Mouse (Mus musculus): ENCODE results near the gene Zfp143. TPM values are rescaled to one million over a fixed set of nuclear protein-coding genes. Genes with fewer than 3 reads are reported as not detected.
"Not testable (repeated sequence)": the region's sequence is repeated elsewhere in the genome, so short reads cannot be mapped to it uniquely, and the experiment has no call there.

Gene Zfp143
- total RNA-seq (2015; ENCODE audit: low replicate concordance) (25.2 and 34.6 TPM in 2 replicates), total RNA-seq (2017; ENCODE audit: low replicate concordance) (21.8 and 38.1 TPM in 2 replicates)

DNA sequence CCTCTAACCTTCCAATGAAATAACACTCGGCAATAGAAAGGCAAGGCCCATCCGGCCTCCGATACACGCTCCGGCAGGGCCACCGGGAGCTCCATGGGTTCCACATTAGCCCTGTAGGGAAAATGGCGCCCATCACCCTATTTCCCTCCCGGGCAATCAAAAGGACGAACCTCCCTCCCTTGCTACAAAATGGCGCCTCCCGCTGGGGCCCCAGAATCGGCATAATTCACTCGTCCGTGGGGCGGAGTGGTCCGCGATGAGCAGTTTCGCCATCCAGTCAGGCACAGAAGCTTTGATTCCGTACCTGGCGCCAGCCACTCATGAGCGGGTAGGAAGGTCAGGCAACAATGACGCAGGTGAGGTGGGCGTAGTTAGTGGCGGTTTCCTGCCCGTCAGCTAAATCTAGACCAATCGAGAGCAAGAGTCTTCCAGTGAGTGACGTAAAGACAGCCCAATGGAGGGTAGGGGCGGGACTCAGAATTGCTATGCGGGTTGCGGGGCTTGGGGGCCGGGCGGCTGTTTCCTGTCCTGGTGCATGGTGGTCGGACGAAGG, at the start of gene Zfp143:
Zfp143 (plus strand) TSS at position 19 of the 553 bp plus-strand sequence.
- ATAC-seq (replicated peaks; ENCODE audit: low FRiP score, poor library complexity, severe bottlenecking), result peak; percentile 91

DNA sequence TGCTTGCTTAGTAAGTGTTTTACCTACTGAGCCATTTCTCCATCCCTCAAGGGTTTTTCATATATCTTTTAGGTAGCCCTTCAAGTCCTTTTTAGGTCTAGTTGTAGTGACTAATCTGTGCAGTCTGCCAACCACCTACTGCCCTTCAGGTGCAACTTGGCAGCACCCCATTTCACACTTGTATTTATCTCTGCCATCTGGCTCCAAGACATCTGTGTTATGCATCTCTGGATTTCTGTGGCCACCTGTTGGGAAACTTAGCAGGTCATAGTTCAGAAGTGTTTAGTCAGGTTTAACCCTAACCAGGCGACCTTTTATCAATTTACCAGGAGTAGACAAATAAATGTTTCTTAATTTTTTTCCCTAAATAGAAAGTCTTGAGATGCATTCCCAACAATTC, 49.6 kb upstream of the Zfp143 start:
- no peak for ATAC-seq (replicated peaks; ENCODE audit: low FRiP score, poor library complexity, severe bottlenecking)

DNA sequence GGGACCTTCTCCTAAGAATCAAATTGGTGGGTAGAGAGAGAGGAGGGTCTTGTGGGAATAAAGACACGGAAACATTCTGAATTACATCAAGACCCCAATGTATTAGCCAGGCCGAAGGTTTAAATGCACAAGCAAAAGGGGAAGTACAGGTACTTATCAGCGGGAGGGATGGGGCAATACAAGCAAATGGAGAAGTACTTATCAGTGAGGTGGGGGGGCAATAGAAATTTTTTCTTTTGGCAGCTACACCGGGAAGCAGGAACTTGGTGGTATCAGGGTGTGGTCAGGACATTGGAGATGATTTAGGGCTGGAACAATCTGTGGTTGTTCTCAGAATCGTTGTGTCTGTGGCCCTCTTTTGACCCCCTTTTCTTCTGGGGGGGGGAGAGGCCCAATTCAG, 46.7 kb upstream of the Zfp143 start:
- ATAC-seq (replicated peaks; ENCODE audit: low FRiP score, poor library complexity, severe bottlenecking), result no peak

DNA sequence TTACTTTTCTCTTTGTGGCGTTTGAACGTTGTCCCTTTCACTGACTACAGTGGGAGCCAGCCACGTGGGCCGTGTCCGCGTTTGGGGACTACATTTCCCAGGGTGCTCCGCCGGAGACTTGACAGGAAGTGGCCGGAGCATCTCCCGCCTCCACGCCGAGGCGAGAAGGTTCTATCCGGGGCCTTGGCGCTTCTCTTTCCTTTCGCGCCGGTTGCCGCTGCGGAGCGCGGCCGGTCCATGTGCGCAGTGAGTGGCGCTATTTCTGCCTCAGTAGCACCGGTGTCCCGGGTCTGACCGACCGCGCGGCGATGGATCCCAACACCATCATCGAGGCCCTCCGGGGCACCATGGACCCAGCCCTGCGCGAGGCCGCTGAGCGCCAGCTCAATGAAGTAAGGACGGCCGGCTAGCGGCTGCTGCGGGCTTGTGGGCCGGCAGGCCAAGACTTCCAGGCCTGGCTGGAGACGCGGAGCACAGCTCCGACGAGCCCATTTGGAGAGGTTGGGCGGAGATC, 42.8 kb upstream of the Zfp143 start, which contains the start of gene Ipo7:
Ipo7 (plus strand) TSS at position 158 of the 514 bp plus-strand sequence.
- ATAC-seq (replicated peaks; ENCODE audit: low FRiP score, poor library complexity, severe bottlenecking), result peak; percentile 98

DNA sequence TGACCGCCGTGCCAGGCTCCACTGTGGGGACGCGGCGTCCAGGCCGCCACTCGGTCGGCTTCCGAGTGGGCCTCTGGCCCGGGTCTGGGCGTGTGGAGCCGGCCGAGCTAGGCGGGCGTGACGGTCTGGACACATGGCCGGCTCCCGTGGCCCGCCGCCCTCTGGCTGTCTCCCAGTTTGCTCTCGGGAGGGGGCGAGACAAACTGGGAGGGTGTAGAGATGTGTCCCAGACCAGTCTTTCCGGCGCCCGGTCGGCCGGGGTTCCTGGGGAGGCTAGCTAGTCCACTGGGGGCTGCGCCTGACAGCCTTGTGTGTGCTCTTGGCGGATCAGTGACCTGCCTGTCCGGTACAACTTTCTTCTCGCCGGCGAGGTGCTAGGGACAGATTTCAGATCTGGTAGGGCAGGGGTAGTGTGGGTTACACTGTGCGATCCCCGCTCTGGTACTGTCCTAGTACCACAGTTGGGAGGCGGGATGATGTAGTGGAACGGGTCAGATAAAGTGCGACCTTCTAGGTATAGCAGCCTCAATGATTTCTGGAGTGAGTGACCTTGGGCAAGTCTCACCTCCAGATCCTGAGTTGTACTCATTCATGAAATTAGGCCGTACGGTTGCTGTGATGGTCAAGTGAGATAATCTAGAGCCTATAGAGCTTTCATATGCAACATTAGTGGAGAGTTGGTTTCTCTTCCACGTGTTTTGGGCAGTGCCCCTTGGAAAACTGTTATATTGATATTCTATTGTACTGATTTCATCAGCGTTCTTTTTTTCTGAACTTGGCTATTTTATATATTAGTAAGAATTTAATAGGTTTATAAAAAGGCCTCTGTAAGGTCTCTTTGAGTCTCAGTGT, 42.2 kb upstream of the Zfp143 start:
- ATAC-seq (replicated peaks; ENCODE audit: low FRiP score, poor library complexity, severe bottlenecking), result peak; percentile 58

DNA sequence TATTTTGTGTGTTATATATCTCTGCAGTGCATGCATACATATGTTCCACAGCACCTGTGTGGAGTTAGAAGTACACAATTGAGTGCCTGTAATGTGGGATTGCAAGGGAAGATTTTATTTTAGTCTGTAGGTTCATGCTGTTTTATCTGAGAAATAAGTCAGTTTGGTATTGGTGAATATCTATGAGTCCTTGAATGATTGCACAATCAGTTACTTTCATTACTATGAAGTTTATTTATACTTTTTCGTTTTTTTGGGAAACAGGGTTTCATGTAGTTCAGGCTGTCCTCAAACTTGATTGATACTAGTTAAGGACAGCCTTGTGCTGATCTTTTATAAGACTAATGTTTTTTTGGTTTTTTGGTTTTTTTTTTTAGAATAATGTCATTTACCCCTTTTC, 37.5 kb upstream of the Zfp143 start:
- no peak for ATAC-seq (replicated peaks; ENCODE audit: low FRiP score, poor library complexity, severe bottlenecking)

DNA sequence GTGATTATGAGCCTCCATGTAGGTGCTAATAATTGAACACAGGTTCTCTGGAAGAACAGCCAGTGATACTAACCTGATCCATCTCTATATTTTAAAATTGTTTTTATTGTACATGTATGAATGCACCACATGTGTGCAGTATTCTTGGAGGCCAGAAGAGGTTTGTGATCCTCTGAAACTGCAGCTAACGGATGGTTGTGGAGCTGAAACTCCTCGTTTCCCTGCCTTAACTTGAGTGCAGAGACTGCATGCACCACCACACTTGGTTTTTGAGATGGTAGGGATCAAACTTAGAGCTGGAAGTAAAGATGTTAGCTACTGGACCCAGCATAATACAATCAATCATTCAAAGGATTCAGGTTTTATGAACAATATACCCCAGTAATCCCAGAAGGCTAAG, 34.4 kb upstream of the Zfp143 start:
- no peak for ATAC-seq (replicated peaks; ENCODE audit: low FRiP score, poor library complexity, severe bottlenecking)

DNA sequence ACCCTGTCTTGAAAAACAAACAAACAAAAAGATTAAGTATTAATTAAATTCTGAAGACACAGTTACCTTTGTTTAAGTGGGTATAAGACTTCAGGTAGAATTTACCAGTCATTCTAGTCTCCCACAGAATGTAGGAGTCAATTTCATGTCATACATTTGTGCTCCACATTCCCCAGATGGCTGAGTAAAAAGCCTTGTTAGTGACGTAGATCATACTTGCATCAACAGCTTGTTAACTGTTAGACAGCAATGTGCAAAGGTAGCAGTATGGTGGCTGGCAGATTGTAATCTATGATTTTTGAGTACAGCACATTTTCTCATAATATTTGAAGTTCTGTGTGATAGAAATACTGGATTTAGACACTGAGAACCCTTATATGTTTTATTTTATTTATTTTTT, 32.2 kb upstream of the Zfp143 start:
- ATAC-seq (replicated peaks; ENCODE audit: low FRiP score, poor library complexity, severe bottlenecking), result no peak

DNA sequence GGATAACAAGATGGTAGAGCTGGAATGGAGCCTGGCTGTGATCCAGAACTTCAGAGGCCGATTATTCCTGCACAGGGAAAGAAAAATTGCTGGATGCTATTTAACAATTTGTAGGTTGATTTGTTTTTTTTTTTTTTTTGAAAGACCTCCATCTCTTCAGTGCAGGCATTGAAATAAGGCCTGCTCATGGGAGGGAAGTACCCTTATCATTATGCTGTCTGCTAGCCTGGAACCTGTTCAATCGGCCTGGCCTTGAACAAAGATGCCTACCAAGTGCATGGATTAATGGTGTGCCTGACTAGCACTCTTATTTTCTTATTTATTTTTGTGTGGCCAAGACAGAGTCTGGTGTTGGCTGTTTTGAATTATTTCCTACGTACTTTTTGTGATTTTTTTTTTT, 30.7 kb upstream of the Zfp143 start:
- ATAC-seq (replicated peaks; ENCODE audit: low FRiP score, poor library complexity, severe bottlenecking), result no peak

DNA sequence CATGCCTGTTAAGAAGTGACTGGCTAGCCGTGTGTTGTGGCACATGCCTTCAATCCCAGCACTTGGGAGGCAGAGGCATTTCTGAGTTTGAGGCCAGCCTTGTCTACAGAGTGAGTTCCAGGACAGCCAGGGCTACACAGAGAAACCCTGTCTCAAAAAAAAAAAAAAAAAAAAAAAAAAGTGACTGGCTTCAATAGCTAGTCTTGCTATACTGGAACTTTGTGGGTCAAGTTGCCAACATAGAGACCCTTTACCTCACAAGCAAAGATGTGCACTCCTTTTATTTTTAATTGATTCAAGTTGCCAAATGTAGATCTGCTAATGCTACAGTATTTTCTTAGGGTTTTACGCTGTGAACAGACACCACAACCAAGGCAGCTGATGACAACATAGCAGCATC, 3.3 kb upstream of the Zfp143 start:
- not testable (repeated sequence) for ATAC-seq (replicated peaks; ENCODE audit: low FRiP score, poor library complexity, severe bottlenecking)

DNA sequence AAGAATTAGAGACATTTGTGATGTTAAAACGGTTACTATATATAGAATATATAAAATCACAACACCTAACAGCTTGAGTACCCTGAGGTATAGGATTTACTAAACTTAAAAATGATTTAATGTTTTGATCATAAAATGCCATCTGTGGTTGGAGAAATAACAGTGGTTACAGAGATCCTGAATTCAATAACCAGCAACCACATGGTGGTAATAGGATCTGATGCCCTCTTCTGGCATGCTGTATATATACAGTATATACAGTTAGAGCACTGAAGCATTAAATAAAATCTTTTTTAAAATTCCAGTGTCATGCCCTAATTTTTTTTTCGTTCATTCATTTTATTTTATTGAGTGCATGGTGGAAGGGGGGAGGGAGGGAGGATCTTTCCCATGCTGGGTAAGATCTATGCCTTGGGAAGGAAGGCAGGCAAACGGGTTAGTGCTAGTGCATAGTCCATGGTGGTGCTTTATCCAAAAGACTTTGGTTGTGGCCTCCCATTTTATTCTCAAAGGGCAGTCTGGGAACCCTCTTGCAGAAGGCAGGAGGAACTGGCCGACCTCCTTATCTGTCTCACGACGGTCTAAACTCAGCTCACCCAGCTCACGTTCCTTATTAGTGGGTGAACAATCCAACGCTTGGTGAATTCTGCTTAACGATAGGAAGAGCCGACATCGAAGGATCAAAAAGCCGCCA, 1.8 kb upstream of the Zfp143 start:
- no peak for ATAC-seq (replicated peaks; ENCODE audit: low FRiP score, poor library complexity, severe bottlenecking)

DNA sequence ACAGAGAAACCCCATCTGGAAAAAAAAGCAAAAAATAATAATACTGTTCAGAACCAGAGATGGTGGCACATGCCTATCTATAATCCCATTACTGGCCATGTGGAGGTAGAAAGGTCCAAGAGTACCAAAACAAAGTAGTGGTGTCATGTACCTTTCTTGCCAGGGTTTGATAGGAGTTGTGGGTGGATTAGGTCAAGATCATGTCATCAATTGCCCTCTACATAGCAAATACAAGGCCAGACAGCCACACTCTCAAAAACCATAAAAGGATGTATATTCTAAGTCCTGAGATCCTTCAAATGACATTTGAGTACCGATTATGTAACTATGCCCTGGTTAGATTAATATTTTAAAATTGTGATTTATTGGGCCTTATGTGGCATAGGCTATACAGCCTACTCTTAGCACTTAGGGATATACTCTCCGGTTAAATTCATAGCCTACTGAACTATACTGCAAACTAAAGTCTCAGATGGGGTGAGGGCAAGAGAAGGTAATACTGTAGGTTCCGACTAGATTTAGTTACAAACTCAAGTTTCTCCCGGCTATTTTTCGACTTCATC, 830 bp upstream of the Zfp143 start:
- no peak for ATAC-seq (replicated peaks; ENCODE audit: low FRiP score, poor library complexity, severe bottlenecking)

DNA sequence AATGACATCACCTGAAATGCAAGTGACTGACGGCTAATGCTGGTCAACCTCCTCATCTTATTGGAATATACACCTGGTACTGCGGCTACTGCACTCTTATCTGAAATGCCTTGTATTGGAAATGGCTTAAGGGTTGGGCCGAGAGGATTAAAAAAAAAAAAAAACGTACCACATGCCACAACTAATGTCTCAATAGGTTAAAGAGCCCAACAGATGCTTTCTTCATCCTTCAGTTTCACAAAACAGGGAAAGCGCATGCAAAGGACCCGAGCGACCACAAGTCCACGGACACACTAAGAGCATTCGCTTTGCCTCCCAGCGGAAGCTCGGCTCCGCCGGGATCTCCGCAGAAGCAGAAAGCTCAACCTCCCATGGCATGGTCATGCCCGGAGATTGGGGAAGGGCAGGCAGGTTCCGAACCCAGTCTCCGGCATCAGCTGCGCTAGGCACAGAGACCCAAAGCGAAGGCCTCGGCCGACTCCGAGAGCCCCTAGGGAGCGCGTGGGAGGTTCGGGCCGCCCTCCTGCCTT, 283 bp upstream of the Zfp143 start:
- peak; percentile 42 for ATAC-seq (replicated peaks; ENCODE audit: low FRiP score, poor library complexity, severe bottlenecking)

DNA sequence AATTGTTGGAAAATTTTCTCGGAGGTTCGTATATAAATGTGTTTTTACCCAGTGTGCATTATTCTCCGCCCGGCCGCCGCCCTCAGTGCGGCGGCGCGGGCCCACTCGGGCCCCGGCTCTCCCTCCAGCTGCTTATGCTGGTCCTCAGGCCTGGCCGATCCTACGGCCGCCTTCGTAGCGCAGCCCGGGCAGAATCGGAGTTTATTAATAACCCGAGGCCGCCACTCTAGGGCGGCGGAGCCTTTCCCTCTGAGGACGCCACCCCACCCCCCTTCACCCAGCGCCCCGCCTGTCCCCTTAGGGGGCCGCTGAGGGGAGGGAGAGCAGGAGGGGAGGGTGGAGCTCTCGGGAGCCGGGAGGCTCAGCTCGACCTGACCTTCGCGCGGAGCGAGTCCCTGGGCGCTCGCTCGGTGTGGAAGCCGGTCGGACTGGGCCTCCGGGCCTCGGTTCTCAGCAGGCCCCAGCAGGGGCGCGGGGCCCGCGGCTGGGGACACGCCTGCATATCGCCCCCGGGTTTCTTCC, 796 bp downstream of the Zfp143 start:
- peak; percentile 74 for ATAC-seq (replicated peaks; ENCODE audit: low FRiP score, poor library complexity, severe bottlenecking)

DNA sequence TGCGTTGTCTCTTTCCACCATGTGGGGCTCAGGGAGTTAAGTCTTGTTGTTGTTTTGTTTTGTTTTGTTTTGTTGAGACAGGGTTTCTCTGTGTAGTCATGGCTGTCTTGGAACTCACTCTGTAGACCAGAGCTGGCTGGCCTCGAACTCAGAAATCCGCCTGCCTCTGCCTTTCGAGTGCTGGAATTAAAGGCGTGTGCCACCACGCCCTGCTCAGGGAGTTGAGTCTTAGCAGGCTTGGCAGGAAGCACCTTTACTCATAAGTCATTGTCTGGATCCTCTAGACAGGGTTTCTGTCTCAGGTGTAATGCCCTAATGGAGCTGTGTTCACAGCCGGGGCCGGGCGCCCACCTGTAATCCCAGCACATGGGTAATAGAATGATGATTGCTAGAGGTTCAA, 2.7 kb downstream of the Zfp143 start:
- no peak for ATAC-seq (replicated peaks; ENCODE audit: low FRiP score, poor library complexity, severe bottlenecking)

DNA sequence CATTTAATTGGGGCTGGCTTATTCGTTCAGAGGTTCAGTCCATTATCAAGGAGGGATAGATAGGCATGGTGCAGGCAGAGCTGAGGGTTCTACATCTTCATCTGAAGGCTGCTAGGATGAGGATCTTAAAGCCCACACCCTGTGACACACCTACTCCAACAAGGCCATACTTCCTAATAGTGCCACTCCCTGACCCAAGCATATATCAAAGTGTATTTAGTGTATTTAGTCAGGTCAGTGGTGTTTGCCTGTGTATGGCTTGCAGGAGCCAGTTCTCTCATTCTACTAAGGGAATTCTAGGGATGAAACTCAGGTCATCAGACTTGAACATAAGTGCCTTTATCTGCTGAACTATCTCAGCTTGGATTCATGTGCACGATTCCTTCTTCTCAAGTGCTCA, 8.1 kb downstream of the Zfp143 start:
- ATAC-seq (replicated peaks; ENCODE audit: low FRiP score, poor library complexity, severe bottlenecking), result no peak

DNA sequence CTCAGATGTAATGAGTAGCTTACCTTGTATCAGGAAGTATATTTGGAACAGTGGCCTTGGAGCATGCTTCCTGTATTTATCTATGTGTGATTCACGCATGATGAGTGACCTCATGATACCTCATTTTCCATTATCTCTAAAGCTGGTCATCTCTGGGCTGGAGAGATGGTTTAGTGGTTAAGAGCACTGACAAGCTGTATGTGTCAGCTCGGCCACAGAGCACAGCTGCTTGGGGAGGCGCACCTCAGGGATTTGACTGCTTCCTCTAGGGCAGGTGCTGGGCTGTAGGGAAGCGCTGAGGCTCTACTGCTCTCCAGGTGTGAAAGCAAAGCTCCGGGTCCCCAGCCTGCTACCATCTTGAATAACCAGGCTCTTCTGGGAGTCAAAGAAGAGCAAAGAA, 17.2 kb downstream of the Zfp143 start:
- ATAC-seq (replicated peaks; ENCODE audit: low FRiP score, poor library complexity, severe bottlenecking), result no peak

DNA sequence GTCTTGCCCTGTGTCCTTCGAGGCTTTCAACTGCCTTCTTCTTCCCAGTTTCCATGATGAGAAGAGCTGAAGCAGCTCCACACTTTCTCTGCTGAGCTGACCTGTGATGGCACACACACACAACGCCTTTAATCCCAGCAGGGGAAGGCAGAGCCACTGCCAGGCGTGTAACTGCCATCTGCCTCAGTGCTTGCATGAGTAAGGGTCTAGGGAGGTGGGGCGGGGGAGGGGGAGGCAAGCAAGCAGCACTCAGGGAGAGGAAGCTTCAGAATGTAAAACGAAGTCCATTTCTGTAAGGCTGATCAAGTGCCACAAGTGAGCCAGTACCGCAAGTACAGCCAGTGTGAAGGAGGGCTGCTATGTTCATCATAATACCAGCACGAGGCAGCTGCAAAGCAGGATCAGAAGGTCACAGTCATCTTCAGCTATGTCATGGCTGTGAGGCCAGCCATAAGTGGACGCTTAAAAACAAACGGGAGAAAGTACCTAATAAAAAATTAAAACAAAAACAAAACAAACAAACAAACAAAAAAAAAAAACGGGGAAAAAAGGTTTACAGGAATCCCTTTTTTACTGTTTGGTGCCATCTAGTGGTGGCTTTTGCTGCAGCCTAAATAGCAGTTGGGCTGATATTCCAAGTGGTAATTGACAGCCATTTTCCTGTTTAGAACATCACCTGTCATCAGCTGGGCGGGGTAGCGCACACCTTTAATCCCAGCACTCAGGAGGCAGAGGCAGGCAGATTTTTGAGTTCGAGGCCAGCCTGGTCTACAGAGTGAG, 22.6 kb downstream of the Zfp143 start:
- peak; percentile 69 for ATAC-seq (replicated peaks; ENCODE audit: low FRiP score, poor library complexity, severe bottlenecking)

DNA sequence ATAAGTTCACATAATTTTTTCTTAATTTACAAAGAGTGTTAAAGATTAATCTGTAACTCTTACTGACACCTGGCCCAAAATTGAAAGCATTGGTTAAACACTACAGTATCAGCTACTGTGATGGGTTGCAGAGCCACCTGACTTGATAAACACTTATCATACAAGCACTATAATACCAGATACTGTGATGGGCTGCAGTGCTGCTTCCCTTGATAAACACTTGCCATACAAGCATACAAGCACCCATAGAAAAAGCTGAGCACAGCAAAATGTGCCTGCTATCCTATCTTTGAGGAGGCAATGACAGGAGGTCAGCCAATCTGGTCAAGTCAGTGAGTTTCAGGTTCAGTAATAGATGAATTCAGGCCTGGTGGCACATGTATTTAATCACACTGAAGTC, 24.2 kb downstream of the Zfp143 start:
- ATAC-seq (replicated peaks; ENCODE audit: low FRiP score, poor library complexity, severe bottlenecking), result no peak

Measured in erythroid progenitor cell, adult 5-6 weeks (primary cell).